Mouse (Mus musculus): Measurements from ENCODE around the gene Rasgrf1. TPM values are rescaled to one million over a fixed set of nuclear protein-coding genes. Genes with fewer than 3 reads are reported as not detected.

The Rasgrf1 gene
- total RNA-seq, 1 experiment, result 0.04 TPM

DNA sequence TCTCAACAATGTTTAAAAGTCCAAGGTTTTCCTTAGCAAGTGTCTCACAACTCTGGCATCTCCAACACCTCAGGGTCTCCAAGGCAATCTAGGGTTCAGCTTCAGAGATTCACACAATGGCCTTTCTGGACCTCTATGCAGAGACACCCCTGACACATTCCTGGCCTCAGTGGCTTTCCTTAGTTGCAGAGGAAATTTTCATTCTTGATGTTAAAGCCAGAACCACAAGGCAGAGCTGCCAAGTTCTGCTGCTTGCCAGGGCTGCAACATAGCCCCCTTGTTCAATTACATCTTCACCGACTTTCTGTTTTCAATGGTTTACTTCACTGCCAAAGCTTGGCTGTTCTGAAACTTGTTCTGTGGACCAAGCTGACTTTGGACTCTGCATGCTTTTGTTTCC is 15.1 kb downstream of the Rasgrf1 start:
- Histone ChIP-seq H3K9ac (ENCODE audit: insufficient read depth, low read depth, low read length, poor library complexity, severe bottlenecking) (no peak overlapping the region), H3K4me3 (ENCODE audit: insufficient read depth in 1 of 2, low read depth in 1 of 2, low read length in 2 of 2, poor library complexity in 1 of 2, severe bottlenecking in 1 of 2) (no peak overlapping the region), H3K4me1 (ENCODE audit: control insufficient read depth in 2 of 2, insufficient read depth in 2 of 2, low read length in 2 of 2, poor library complexity in 1 of 2) (no peaks in the 10 kb centered on the region), H3K9me3 (ENCODE audit: control insufficient read depth, insufficient read depth, low read depth, low read length) (no peaks in the 10 kb centered on the region), H3K27ac (ENCODE audit: insufficient read depth, low read depth, low read length, poor library complexity, severe bottlenecking) (no peak overlapping the region), H3K36me3 (ENCODE audit: control insufficient read depth, insufficient read depth, low read length, poor library complexity, severe bottlenecking) (no peaks in the 10 kb centered on the region)
- in situ Hi-C loops (cut with MboI; ENCODE audit: low sequenced_read_pairs in 2 of 2, unreplicated experiment in 2 of 2), result loop anchor here in 1 of 2 experiments (25.0 kb wide), 1 partner anchor 1437 kb away; the partner anchor contains the start of genes Zic1 and Zic4
- TF ChIP-seq CHD2 (IDR thresholded peaks at IDR 0.05; ENCODE audit: low read depth, low read length), result no peak
- no peak for TF ChIP-seq ZNF384 (IDR thresholded peaks at IDR 0.05; ENCODE audit: low read depth, low read length)
- TF ChIP-seq ZC3H11A (IDR thresholded peaks at IDR 0.05; ENCODE audit: borderline replicate concordance, low read depth, low read length), result no peak
- TF ChIP-seq MAFK (IDR thresholded peaks at IDR 0.05; ENCODE audit: insufficient read depth, low read depth, low read length), result no peak
- no peak for TF ChIP-seq HCFC1 (IDR thresholded peaks at IDR 0.05; ENCODE audit: borderline replicate concordance, insufficient read depth, low read length)
- no peak for DNase-seq (ENCODE audit: low read depth, low spot score)

DNA sequence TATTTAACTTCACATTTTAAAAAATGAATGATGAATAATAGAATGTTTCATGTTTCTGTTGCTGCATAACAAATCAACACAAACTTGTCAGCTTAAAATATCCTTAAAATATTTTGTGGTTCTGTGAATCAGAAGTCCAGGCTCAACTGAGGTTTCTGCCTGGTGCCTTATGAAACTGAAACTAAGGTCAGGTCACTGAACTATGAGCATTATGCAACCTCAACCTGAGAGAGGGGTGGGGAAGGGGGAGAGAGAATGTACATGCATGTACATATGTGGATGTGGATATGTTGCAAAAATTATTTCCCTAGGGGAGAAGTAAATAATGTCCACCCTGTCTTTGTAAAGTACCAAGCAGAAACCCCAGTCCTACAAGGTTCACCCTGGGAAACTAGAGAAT is 18.8 kb downstream of the Rasgrf1 start:
- Histone ChIP-seq H3K4me3 (ENCODE audit: insufficient read depth in 1 of 2, low read depth in 1 of 2, low read length in 2 of 2, poor library complexity in 1 of 2, severe bottlenecking in 1 of 2) (no peak overlapping the region), H3K9ac (ENCODE audit: insufficient read depth, low read depth, low read length, poor library complexity, severe bottlenecking) (no peak overlapping the region), H3K9me3 (ENCODE audit: control insufficient read depth, insufficient read depth, low read depth, low read length) (no peaks in the 10 kb centered on the region), H3K27ac (ENCODE audit: insufficient read depth, low read depth, low read length, poor library complexity, severe bottlenecking) (no peak overlapping the region), H3K36me3 (ENCODE audit: control insufficient read depth, insufficient read depth, low read length, poor library complexity, severe bottlenecking) (no peaks in the 10 kb centered on the region), H3K4me1 (ENCODE audit: control insufficient read depth in 2 of 2, insufficient read depth in 2 of 2, low read length in 2 of 2, poor library complexity in 1 of 2) (no peaks in the 10 kb centered on the region)
- no peak for TF ChIP-seq CHD2 (IDR thresholded peaks at IDR 0.05; ENCODE audit: low read depth, low read length)
- TF ChIP-seq MAFK (IDR thresholded peaks at IDR 0.05; ENCODE audit: insufficient read depth, low read depth, low read length), result no peak
- no peak for TF ChIP-seq ZNF384 (IDR thresholded peaks at IDR 0.05; ENCODE audit: low read depth, low read length)
- TF ChIP-seq HCFC1 (IDR thresholded peaks at IDR 0.05; ENCODE audit: borderline replicate concordance, insufficient read depth, low read length), result no peak
- TF ChIP-seq ZC3H11A (IDR thresholded peaks at IDR 0.05; ENCODE audit: borderline replicate concordance, low read depth, low read length), result no peak
- in situ Hi-C loops (cut with MboI; ENCODE audit: low sequenced_read_pairs in 2 of 2, unreplicated experiment in 2 of 2), result no loop called here
- DNase-seq (ENCODE audit: low read depth, low spot score), result no peak

DNA sequence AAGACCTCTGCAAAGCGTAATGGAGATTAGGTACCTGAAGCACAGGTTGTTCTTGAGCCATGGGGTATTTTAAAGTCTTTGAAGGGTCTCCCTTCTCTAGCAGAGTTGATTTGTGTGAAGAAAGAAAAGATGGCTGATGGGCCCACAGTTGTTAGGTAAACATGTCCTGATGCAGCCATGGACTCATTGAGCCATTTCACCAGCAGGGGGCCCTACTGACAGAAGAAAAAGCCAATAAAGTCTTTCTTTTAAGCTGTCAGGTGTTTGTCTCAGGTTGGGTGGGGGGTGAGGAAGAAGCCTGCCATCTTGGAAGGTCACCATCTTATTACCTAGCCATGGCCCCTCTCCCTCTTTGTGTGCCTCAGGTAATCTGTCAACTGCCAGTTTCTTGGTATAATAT is 30.7 kb downstream of the Rasgrf1 start:
- no peak overlapping the region for H3K9ac ChIP-seq (ENCODE audit: insufficient read depth, low read depth, low read length, poor library complexity, severe bottlenecking)
- in situ Hi-C loops (cut with MboI; ENCODE audit: low sequenced_read_pairs in 2 of 2, unreplicated experiment in 2 of 2), result no loop called here
- H3K4me3 ChIP-seq (ENCODE audit: insufficient read depth in 1 of 2, low read depth in 1 of 2, low read length in 2 of 2, poor library complexity in 1 of 2, severe bottlenecking in 1 of 2), result no peak overlapping the region
- DNase-seq (ENCODE audit: low read depth, low spot score), result peak; percentile 12
- H3K4me1 ChIP-seq (ENCODE audit: control insufficient read depth in 2 of 2, insufficient read depth in 2 of 2, low read length in 2 of 2, poor library complexity in 1 of 2), result no peaks in the 10 kb centered on the region
- no peaks in the 10 kb centered on the region for H3K9me3 ChIP-seq (ENCODE audit: control insufficient read depth, insufficient read depth, low read depth, low read length)
- no peaks in the 10 kb centered on the region for H3K36me3 ChIP-seq (ENCODE audit: control insufficient read depth, insufficient read depth, low read length, poor library complexity, severe bottlenecking)
- no peak overlapping the region for H3K27ac ChIP-seq (ENCODE audit: insufficient read depth, low read depth, low read length, poor library complexity, severe bottlenecking)
- TF ChIP-seq HCFC1 (IDR thresholded peaks at IDR 0.05; ENCODE audit: borderline replicate concordance, insufficient read depth, low read length), result no peak
- TF ChIP-seq ZNF384 (IDR thresholded peaks at IDR 0.05; ENCODE audit: low read depth, low read length), result no peak
- TF ChIP-seq ZC3H11A (IDR thresholded peaks at IDR 0.05; ENCODE audit: borderline replicate concordance, low read depth, low read length), result no peak
- TF ChIP-seq CHD2 (IDR thresholded peaks at IDR 0.05; ENCODE audit: low read depth, low read length), result no peak
- no peak for TF ChIP-seq MAFK (IDR thresholded peaks at IDR 0.05; ENCODE audit: insufficient read depth, low read depth, low read length)

DNA sequence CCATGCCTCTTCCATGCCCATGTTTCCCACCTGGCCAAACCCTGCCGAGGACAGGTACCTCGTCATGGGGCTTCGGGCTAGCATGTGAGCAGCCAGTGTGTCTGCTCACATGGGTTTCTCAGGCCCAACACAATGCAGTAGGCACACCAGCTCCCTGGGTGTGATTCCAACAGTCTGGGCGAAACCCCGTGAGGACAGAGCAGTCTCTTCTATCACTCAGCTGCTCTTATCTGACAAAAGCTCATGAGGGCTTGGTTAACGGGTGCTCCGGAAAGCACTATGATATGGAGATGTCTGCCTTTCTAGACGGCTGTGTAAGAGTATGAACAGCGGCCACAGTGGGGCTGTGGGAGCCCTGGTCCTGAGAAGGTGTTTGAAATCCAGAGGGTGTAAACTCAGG is 37.1 kb downstream of the Rasgrf1 start:
- TF ChIP-seq ZNF384 (IDR thresholded peaks at IDR 0.05; ENCODE audit: low read depth, low read length) (no peak), HCFC1 (IDR thresholded peaks at IDR 0.05; ENCODE audit: borderline replicate concordance, insufficient read depth, low read length) (no peak), ZC3H11A (IDR thresholded peaks at IDR 0.05; ENCODE audit: borderline replicate concordance, low read depth, low read length) (no peak), CHD2 (IDR thresholded peaks at IDR 0.05; ENCODE audit: low read depth, low read length) (no peak), MAFK (IDR thresholded peaks at IDR 0.05; ENCODE audit: insufficient read depth, low read depth, low read length) (no peak)
- no peak for DNase-seq (ENCODE audit: low read depth, low spot score)
- in situ Hi-C loops (cut with MboI; ENCODE audit: low sequenced_read_pairs in 2 of 2, unreplicated experiment in 2 of 2), result no loop called here

DNA sequence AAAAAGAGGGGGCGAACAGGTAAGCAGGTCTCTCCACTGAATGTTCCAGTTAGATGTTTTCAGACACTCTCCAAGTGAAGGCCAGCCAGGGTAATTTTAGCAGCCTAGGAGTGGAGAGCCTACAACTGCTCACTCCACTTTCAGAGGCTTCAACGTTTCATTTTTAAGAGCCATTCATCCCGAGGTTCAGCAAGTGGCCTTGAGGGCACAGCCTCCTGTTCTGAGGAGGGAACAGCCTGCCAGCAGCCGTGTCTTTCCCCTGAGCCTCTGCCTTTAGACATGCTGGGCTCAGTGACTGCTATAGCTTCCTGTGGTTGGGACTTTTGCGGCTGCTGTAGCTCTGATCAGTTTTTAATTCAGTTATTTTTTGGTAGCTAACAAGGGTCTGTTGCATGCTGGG is 38.9 kb downstream of the Rasgrf1 start:
- no peaks in the 10 kb centered on the region for H3K36me3 ChIP-seq (ENCODE audit: control insufficient read depth, insufficient read depth, low read length, poor library complexity, severe bottlenecking)
- no peak for TF ChIP-seq MAFK (IDR thresholded peaks at IDR 0.05; ENCODE audit: insufficient read depth, low read depth, low read length)
- TF ChIP-seq HCFC1 (IDR thresholded peaks at IDR 0.05; ENCODE audit: borderline replicate concordance, insufficient read depth, low read length), result no peak
- no peak for TF ChIP-seq CHD2 (IDR thresholded peaks at IDR 0.05; ENCODE audit: low read depth, low read length)
- no peak for TF ChIP-seq ZC3H11A (IDR thresholded peaks at IDR 0.05; ENCODE audit: borderline replicate concordance, low read depth, low read length)
- no peak for TF ChIP-seq ZNF384 (IDR thresholded peaks at IDR 0.05; ENCODE audit: low read depth, low read length)
- in situ Hi-C loops (cut with MboI; ENCODE audit: low sequenced_read_pairs in 2 of 2, unreplicated experiment in 2 of 2), result no loop called here
- H3K9ac ChIP-seq (ENCODE audit: insufficient read depth, low read depth, low read length, poor library complexity, severe bottlenecking), result no peak overlapping the region
- no peaks in the 10 kb centered on the region for H3K9me3 ChIP-seq (ENCODE audit: control insufficient read depth, insufficient read depth, low read depth, low read length)
- H3K4me3 ChIP-seq (ENCODE audit: insufficient read depth in 1 of 2, low read depth in 1 of 2, low read length in 2 of 2, poor library complexity in 1 of 2, severe bottlenecking in 1 of 2), result no peak overlapping the region
- DNase-seq (ENCODE audit: low read depth, low spot score), result no peak
- H3K4me1 ChIP-seq (ENCODE audit: control insufficient read depth in 2 of 2, insufficient read depth in 2 of 2, low read length in 2 of 2, poor library complexity in 1 of 2), result no peaks in the 10 kb centered on the region
- no peak overlapping the region for H3K27ac ChIP-seq (ENCODE audit: insufficient read depth, low read depth, low read length, poor library complexity, severe bottlenecking)

More for the DNA sequence above, 37.1 kb downstream of the Rasgrf1 start:
- Histone ChIP-seq H3K4me3 (ENCODE audit: insufficient read depth in 1 of 2, low read depth in 1 of 2, low read length in 2 of 2, poor library complexity in 1 of 2, severe bottlenecking in 1 of 2) (no peak overlapping the region), H3K36me3 (ENCODE audit: control insufficient read depth, insufficient read depth, low read length, poor library complexity, severe bottlenecking) (no peaks in the 10 kb centered on the region), H3K4me1 (ENCODE audit: control insufficient read depth in 2 of 2, insufficient read depth in 2 of 2, low read length in 2 of 2, poor library complexity in 1 of 2) (no peaks in the 10 kb centered on the region), H3K9ac (ENCODE audit: insufficient read depth, low read depth, low read length, poor library complexity, severe bottlenecking) (no peak overlapping the region), H3K27ac (ENCODE audit: insufficient read depth, low read depth, low read length, poor library complexity, severe bottlenecking) (no peak overlapping the region), H3K9me3 (ENCODE audit: control insufficient read depth, insufficient read depth, low read depth, low read length) (no peaks in the 10 kb centered on the region)
